Mouse (Mus musculus) midbrain, embryonic 16.5 days (tissue): ENCODE measurements around the gene Gm10320. TPM values are rescaled to one million over a fixed set of nuclear protein-coding genes. Genes with fewer than 3 reads are reported as not detected.

Source experiments
- ATAC-seq: fragments of 200-750 bp; cut with Nextera tagmentation; 2 replicates; pipeline ENCODE4 v1.8.0; 2017; ENCODE audit warnings: moderate TSS enrichment
- H3K27ac ChIP-seq: fragments of 300-500 bp; sonication (generic); 2 replicates; pipeline ENCODE4 v1.5.1; 2014; ENCODE audit warnings: mild to moderate bottlenecking, low read length, mixed read lengths
- H3K27me3 ChIP-seq: fragments of 300-500 bp; sonication (generic); 2 replicates; pipeline ENCODE4 v1.6.1; 2014; ENCODE audit warnings: low read depth, low read length, mixed read lengths; ENCODE audit not compliant: control insufficient read depth, insufficient read depth
- H3K36me3 ChIP-seq: fragments of 300-500 bp; sonication (generic); 2 replicates; pipeline ENCODE4 v1.6.1; 2014; ENCODE audit warnings: mild to moderate bottlenecking, low read length, moderate library complexity, mixed read lengths; ENCODE audit not compliant: control insufficient read depth, insufficient read depth
- H3K4me1 ChIP-seq: fragments of 300-500 bp; sonication (generic); 2 replicates; pipeline ENCODE4 v1.6.1; 2014; ENCODE audit warnings: mild to moderate bottlenecking, low read length, mixed read lengths; ENCODE audit not compliant: control insufficient read depth, insufficient read depth
- H3K4me2 ChIP-seq: fragments of 300-500 bp; sonication (generic); 2 replicates; pipeline ENCODE4 v1.6.1; 2014; ENCODE audit warnings: mild to moderate bottlenecking, low read length, mixed read lengths
- H3K4me3 ChIP-seq: fragments of 300-500 bp; sonication (generic); 2 replicates; pipeline ENCODE4 v1.5.1; 2014; ENCODE audit warnings: low read depth, mild to moderate bottlenecking, low read length, moderate library complexity, mixed read lengths
- H3K9ac ChIP-seq: fragments of 300-500 bp; sonication (generic); 2 replicates; pipeline ENCODE4 v1.6.1; 2014; ENCODE audit warnings: low read depth, low read length, mixed read lengths
- H3K9me3 ChIP-seq: fragments of 300-500 bp; sonication (generic); replicated peaks from 2 replicates; pipeline ENCODE4 v1.6.1; 2014; ENCODE audit warnings: mild to moderate bottlenecking, low read length, mixed read lengths; ENCODE audit not compliant: control insufficient read depth, poor library complexity, severe bottlenecking
- WGBS: fragments of 180-500 bp; shearing (Covaris S2); extraction: QIAGEN DNeasy Blood & Tissue Kit; methylation state at CpG from one replicate; pipeline ENCODE4 v1.1.7; 2014; 5-methylcytosine and 5-hydroxymethylcytosine counted together
- polyA plus RNA-seq: library from polyadenylated mRNA; unstranded; fragments of >200 nt; fragmentation: Nextera tagmentation; extraction: Ambion mirVana; gene quantifications from 2 replicates; pipeline ENCODE4 v1.2.1, GENCODE M21; 2015

Gene Gm10320
- polyA plus RNA-seq, 1 experiment from 2014 or later: 1.2 TPM

- H3K9ac ChIP-seq: no peak overlapping the region
- H3K9me3 ChIP-seq: no peaks in the 10 kb centered on the region
- 28% methylated on average over 13 of the region's 13 CpGs for WGBS
- no peak overlapping the region for H3K27ac ChIP-seq
- H3K4me2 ChIP-seq: no peak overlapping the region
- no peak overlapping the region for H3K4me3 ChIP-seq
- peaks cover 52% of the 10 kb centered on the region for H3K27me3 ChIP-seq
- peaks cover 3% of the 10 kb centered on the region; the same call in 1 of the 2 replicates for H3K4me1 ChIP-seq
- H3K36me3 ChIP-seq: no peaks in the 10 kb centered on the region
- no peak for ATAC-seq
Measured at GRCm38 (mm10) chr13:98500471-98501125, 8.8 kb upstream of the Gm10320 start.

DNA sequence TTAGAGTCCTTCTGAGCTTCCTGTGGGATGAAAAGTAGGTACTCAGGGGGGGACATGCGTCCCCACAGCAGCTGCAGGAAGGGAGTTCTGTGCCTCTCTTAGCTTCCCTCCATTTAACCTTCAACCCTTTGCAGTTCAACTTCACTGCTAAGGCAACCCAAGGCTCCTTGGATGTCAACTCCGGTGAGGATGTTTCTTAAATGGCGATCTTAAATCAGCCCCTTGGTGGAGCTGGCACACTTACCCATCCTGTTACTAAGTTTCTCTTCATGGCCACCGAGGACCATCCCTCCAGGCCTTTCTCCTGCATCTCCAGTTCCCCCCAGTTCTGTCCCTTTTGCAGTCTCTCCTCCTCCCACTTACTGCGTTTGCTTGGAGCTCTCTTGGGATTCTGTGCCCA is 6.8 kb upstream of the Gm10320 start:
- WGBS: 56% methylated on average over 5 of the region's 5 CpGs
- H3K36me3 ChIP-seq: no peaks in the 10 kb centered on the region
- ATAC-seq: no peak
- no peak overlapping the region for H3K27ac ChIP-seq
- no peaks in the 10 kb centered on the region for H3K9me3 ChIP-seq
- H3K4me2 ChIP-seq: no peak overlapping the region
- no peak overlapping the region for H3K9ac ChIP-seq
- H3K27me3 ChIP-seq: peaks cover 52% of the 10 kb centered on the region
- no peaks in the 10 kb centered on the region for H3K4me1 ChIP-seq
- no peak overlapping the region for H3K4me3 ChIP-seq

DNA sequence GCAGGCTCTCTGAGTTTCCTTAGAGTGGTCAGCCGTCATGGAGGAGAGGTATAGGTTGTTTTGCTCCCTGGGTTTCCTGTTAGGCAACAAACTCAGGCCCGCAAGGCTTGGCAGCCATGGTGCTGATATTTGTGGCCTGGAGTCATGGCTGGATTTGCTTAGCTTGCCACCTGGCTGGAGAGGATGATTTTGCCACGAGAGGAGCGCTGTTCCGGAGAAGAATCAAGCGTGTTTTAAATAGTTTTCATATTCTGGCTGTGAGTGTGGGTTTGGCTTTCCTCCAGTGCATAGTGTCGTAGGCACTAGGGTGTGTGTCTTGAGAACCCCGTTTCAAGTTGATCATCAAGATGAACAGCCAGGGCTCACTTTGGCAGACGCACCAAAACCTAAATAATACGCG is 6.3 kb upstream of the Gm10320 start:
- no peaks in the 10 kb centered on the region for H3K36me3 ChIP-seq
- H3K4me1 ChIP-seq: no peaks in the 10 kb centered on the region
- H3K4me2 ChIP-seq: no peak overlapping the region
- no peak overlapping the region for H3K27ac ChIP-seq
- WGBS: 69% methylated on average over 11 of the region's 11 CpGs
- H3K27me3 ChIP-seq: peaks cover 53% of the 10 kb centered on the region
- H3K9ac ChIP-seq: no peak overlapping the region
- no peak overlapping the region for H3K4me3 ChIP-seq
- ATAC-seq: no peak
- H3K9me3 ChIP-seq: no peaks in the 10 kb centered on the region

DNA sequence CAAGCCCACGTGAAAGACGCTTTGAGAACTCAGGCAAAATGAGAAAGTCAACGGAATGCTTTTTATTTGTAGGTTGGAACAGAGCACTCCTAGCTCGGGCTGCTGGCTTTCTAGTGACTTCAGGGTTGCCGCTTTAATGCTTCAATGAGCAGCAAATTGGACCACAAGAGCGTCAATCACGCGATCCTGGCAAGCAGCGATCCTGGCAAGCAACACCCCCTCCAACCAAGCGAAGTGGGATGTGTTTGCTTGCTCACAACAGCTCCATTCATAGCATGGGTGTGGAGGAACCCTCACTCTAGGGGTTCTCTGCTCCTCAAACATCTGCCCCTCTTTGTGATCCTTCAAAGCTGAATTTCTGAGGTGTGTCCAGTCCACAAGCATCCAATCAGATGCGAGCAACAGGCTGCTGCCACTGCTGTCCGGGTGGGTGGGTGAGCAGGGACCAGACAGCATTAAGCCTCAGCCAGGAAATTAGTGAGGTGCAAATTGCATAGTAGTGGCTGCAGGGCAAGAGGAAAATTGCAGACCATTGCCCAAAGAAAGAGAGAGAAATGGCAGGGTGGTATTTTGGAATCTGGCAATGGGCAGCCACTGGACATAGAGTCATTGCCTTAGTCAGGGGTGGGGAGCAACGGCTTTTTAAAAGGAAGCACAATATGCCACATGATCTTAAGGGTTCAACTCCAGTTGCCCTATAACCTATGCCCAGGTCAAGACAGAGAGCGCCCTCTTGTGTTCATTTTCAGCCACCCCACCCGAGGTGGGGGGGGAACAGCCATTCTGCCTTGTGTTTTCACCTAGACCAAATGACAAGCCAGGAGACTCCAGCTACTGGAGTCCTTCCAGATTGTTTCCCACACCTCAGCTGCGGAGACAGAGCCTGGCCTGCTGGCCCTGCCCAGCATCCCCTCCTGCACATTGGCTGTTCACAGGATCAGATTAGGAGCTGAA is 5.4 kb upstream of the Gm10320 start:
- no peaks in the 10 kb centered on the region for H3K36me3 ChIP-seq
- ATAC-seq: peak; percentile 42; the same call in 1 of the 2 replicates
- H3K9me3 ChIP-seq: no peaks in the 10 kb centered on the region
- H3K4me1 ChIP-seq: no peaks in the 10 kb centered on the region
- WGBS: 16% methylated on average over 16 of the region's 16 CpGs
- no peak overlapping the region for H3K27ac ChIP-seq
- H3K4me3 ChIP-seq: no peak overlapping the region
- H3K9ac ChIP-seq: no peak overlapping the region
- peaks cover 51% of the 10 kb centered on the region for H3K27me3 ChIP-seq
- 0 out of 2 replicates have a peak overlapping the region, but pooled peaks have one; percentile 7 for H3K4me2 ChIP-seq

- ATAC-seq: no peak
- peaks cover 26% of the 10 kb centered on the region for H3K27me3 ChIP-seq
- H3K9ac ChIP-seq: no peak overlapping the region
- no peaks in the 10 kb centered on the region for H3K36me3 ChIP-seq
- WGBS: 64% methylated on average over 7 of the region's 8 CpGs
- H3K4me1 ChIP-seq: no peaks in the 10 kb centered on the region
- H3K4me3 ChIP-seq: no peak overlapping the region
- H3K27ac ChIP-seq: no peak overlapping the region
- H3K9me3 ChIP-seq: no peaks in the 10 kb centered on the region
- no peak overlapping the region for H3K4me2 ChIP-seq
Measured at GRCm38 (mm10) chr13:98494492-98495064, 2.8 kb upstream of the Gm10320 start.

GRCm38 (mm10) chr13:98492569-98493255 is 911 bp upstream of the Gm10320 start:
- Histone ChIP-seq H3K4me3 (no peak overlapping the region), H3K36me3 (no peaks in the 10 kb centered on the region), H3K27ac (no peak overlapping the region), H3K4me2 (no peak overlapping the region), H3K9ac (no peak overlapping the region), H3K9me3 (no peaks in the 10 kb centered on the region), H3K27me3 (peaks cover 8% of the 10 kb centered on the region), H3K4me1 (no peaks in the 10 kb centered on the region)
- 65% methylated on average over 9 of the region's 9 CpGs for WGBS
- ATAC-seq: no peak

- Histone ChIP-seq H3K4me3 (no peak overlapping the region), H3K4me2 (no peak overlapping the region), H3K4me1 (no peaks in the 10 kb centered on the region), H3K9ac (no peak overlapping the region), H3K27ac (no peak overlapping the region), H3K9me3 (no peaks in the 10 kb centered on the region), H3K36me3 (no peaks in the 10 kb centered on the region), H3K27me3 (no peaks in the 10 kb centered on the region)
- 89% methylated on average over 6 of the region's 6 CpGs for WGBS
- no peak for ATAC-seq
Measured at GRCm38 (mm10) chr13:98486726-98487125, 5.1 kb downstream of the Gm10320 start.

GRCm38 (mm10) chr13:98486161-98486560 is 5.6 kb downstream of the Gm10320 start:
- no peaks in the 10 kb centered on the region for H3K9me3 ChIP-seq
- no peak overlapping the region for H3K9ac ChIP-seq
- H3K27ac ChIP-seq: no peak overlapping the region
- ATAC-seq: no peak
- WGBS: 81% methylated on average over 3 of the region's 3 CpGs
- H3K4me2 ChIP-seq: no peak overlapping the region
- no peaks in the 10 kb centered on the region for H3K4me1 ChIP-seq
- no peaks in the 10 kb centered on the region for H3K36me3 ChIP-seq
- no peak overlapping the region for H3K4me3 ChIP-seq
- H3K27me3 ChIP-seq: no peaks in the 10 kb centered on the region
